Mouse (Mus musculus) intestine, postnatal 0 days (tissue): ENCODE data around the gene F830045P16Rik. TPM values are rescaled to one million over a fixed set of nuclear protein-coding genes. Genes with fewer than 3 reads are reported as not detected.
A peak's percentile ranks its signal among the peaks of the same experiment; 100 is the strongest.

Source experiments
- ATAC-seq: fragments of 200-750 bp; cut with Nextera tagmentation; 2 replicates; pipeline ENCODE4 v1.8.0; 2017; ENCODE audit warnings: mild to moderate bottlenecking, moderate TSS enrichment, moderate library complexity
- H3K27ac ChIP-seq: fragments of 300-500 bp; sonication (generic); 2 replicates; pipeline ENCODE4 v1.5.1; 2014; ENCODE audit warnings: mild to moderate bottlenecking, low read depth, low read length, moderate library complexity
- H3K27me3 ChIP-seq: fragments of 300-500 bp; sonication (generic); replicated peaks from 2 replicates; pipeline ENCODE4 v1.6.1; 2014; ENCODE audit warnings: low read length, mixed read lengths; ENCODE audit not compliant: control insufficient read depth, insufficient read depth
- H3K36me3 ChIP-seq: fragments of 300-500 bp; sonication (generic); 2 replicates; pipeline ENCODE4 v1.6.1; 2014; ENCODE audit warnings: mild to moderate bottlenecking, moderate library complexity; ENCODE audit not compliant: control insufficient read depth, insufficient read depth
- H3K4me1 ChIP-seq: fragments of 300-500 bp; sonication (generic); replicated peaks from 2 replicates; pipeline ENCODE4 v1.6.1; 2014; ENCODE audit warnings: antibody characterized with exemption, low read length, mixed read lengths; ENCODE audit not compliant: control insufficient read depth, insufficient read depth
- H3K4me2 ChIP-seq: fragments of 300-500 bp; sonication (generic); replicated peaks from 2 replicates; pipeline ENCODE4 v1.6.1; 2014; ENCODE audit warnings: low read depth, mild to moderate bottlenecking, moderate library complexity
- H3K4me3 ChIP-seq: fragments of 300-500 bp; sonication (generic); 2 replicates; pipeline ENCODE4 v1.5.1; 2014; ENCODE audit warnings: low read depth, low read length
- H3K9ac ChIP-seq: fragments of 300-500 bp; sonication (generic); 2 replicates; pipeline ENCODE4 v1.6.1; 2014; ENCODE audit warnings: mild to moderate bottlenecking, low read depth, low read length
- H3K9me3 ChIP-seq: fragments of 300-500 bp; sonication (generic); 2 replicates; pipeline ENCODE4 v1.6.1; 2016; ENCODE audit warnings: mixed run types; ENCODE audit not compliant: control insufficient read depth
- CTCF ChIP-seq: sonication (generic); IDR thresholded peaks from 2 replicates; pipeline ENCODE4 v1.5.1; 2016; ENCODE audit warnings: low read depth, mild to moderate bottlenecking, control low read depth, antibody characterized with exemption, moderate library complexity
- WGBS: fragments of 180-500 bp; shearing (Covaris S2); extraction: QIAGEN DNeasy Blood & Tissue Kit; methylation state at CpG from one replicate; pipeline ENCODE4 v1.1.7; 2014; 5-methylcytosine and 5-hydroxymethylcytosine counted together
- polyA plus RNA-seq: library from polyadenylated mRNA; unstranded; fragments of >200 nt; fragmentation: Nextera tagmentation; extraction: Ambion mirVana; gene quantifications from 2 replicates; pipeline ENCODE4 v1.2.1, GENCODE M21; 2015

F830045P16Rik gene
- polyA plus RNA-seq, 1 experiment from 2014 or later = not detected

- Histone ChIP-seq H3K4me1 (no peaks in the 10 kb centered on the region), H3K9ac (no peak overlapping the region), H3K4me3 (no peak overlapping the region), H3K27ac (no peak overlapping the region), H3K9me3 (no peaks in the 10 kb centered on the region), H3K27me3 (no peaks in the 10 kb centered on the region; the same call in 1 of the 2 replicates), H3K4me2 (no peak overlapping the region), H3K36me3 (no peaks in the 10 kb centered on the region)
- whole genome bisulfite sequencing = 84% methylated on average over 3 of the region's 3 CpGs
- no peak for TF ChIP-seq CTCF
- no peak for ATAC-seq
Measured at GRCm38 (mm10) chr2:129419361-129419880, 117.0 kb downstream of the F830045P16Rik start.

DNA sequence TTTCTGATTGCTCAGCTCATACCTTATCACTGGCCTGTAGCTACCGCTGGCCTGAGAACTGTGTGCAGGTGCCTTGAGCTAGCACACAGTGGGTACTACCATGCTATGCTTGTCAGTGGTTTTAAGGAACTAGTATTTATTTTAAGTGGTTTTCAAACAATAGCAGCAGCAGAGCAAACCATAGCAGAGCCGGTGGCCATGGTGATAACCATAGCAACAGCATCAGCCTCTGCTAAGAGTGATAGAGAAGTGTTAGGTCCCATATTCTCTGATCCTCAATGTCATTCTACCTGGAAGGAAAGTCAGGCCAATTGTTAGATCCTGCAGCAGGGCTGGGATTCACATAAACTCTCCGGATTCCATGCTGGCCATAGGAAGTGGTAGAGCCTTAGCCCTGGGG, 121.8 kb downstream of the F830045P16Rik start:
- Histone ChIP-seq H3K4me1 (no peaks in the 10 kb centered on the region), H3K9me3 (no peaks in the 10 kb centered on the region), H3K27ac (no peak overlapping the region), H3K36me3 (no peaks in the 10 kb centered on the region), H3K9ac (no peak overlapping the region), H3K4me3 (no peak overlapping the region), H3K4me2 (no peak overlapping the region), H3K27me3 (no peaks in the 10 kb centered on the region; the same call in 1 of the 2 replicates)
- WGBS = 72% methylated on average over 3 of the region's 3 CpGs
- ATAC-seq = no peak
- no peak for TF ChIP-seq CTCF

DNA sequence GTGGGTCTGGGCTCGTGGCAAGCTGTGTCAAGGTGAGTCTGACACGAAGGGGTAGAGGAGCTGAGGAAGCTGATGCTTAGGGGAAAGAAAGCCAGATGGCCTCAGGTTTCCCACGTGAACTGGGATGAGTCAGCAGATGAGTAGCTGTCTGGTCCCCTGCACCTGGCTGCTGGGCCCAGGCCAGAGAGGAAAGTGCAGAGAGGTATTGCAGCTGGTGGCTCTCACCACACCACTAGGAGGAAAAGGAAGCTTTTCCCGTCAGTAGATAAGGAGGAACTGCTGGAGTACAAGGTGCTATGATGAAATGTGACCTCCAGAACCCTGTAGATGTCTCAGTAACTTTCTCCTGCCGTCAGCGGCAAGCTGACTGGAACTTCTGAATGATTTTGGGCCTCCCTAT, 122.9 kb downstream of the F830045P16Rik start:
- H3K9ac ChIP-seq = no peak overlapping the region
- no peaks in the 10 kb centered on the region; the same call in 1 of the 2 replicates for H3K27me3 ChIP-seq
- peak; percentile 32; the same call in 1 of the 2 replicates for TF ChIP-seq CTCF
- 36% methylated on average over 6 of the region's 6 CpGs for WGBS
- no peak overlapping the region for H3K27ac ChIP-seq
- no peak overlapping the region for H3K4me3 ChIP-seq
- H3K9me3 ChIP-seq = no peaks in the 10 kb centered on the region
- no peaks in the 10 kb centered on the region for H3K36me3 ChIP-seq
- H3K4me1 ChIP-seq = no peaks in the 10 kb centered on the region
- ATAC-seq = peak; percentile 59
- H3K4me2 ChIP-seq = no peak overlapping the region

DNA sequence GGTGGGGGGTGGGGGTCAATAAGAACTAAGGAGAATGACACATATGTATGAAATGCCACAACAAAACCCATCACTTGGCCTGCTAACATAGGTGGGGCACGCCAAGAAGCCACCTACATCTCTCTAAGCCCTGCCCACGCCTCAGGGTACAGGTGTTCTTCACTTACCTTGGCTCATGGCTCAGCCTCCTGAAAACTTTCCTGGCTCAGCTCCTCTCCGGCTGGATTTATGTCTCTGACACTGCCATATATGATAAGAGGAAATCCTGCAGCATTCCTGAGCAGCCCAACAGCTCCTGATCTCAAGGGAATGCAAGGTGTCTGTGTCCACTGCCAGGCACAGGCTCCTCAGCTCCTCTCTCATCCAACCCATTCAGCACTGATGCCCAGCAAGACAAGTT, 124.8 kb downstream of the F830045P16Rik start:
- Histone ChIP-seq H3K4me3 (no peak overlapping the region), H3K4me2 (no peak overlapping the region), H3K36me3 (no peaks in the 10 kb centered on the region), H3K27ac (no peak overlapping the region), H3K9me3 (no peaks in the 10 kb centered on the region), H3K27me3 (no peaks in the 10 kb centered on the region; the same call in 1 of the 2 replicates), H3K4me1 (no peaks in the 10 kb centered on the region), H3K9ac (no peak overlapping the region)
- 64% methylated on average over 3 of the region's 3 CpGs for WGBS
- no peak for ATAC-seq
- TF ChIP-seq CTCF = no peak

DNA sequence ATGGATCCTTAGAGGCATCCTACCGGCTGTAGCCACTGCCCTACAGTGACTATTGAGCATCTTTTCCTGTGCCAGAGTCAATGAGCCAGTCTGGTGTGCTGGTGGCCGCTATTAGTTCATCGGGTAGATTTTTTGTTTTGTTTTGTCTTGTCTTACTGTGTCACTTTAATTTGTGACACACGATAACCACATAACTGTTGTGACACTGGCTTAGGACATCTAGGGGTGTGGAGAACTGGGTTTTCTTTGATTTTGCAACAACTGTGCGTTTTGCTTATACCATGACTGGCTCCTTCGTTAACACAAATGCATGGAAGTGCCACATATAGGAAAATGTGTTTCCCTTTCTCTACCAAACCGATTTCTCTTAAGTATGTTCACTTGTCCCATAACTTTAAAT, 126.1 kb downstream of the F830045P16Rik start:
- Histone ChIP-seq H3K9me3 (no peaks in the 10 kb centered on the region), H3K4me3 (no peak overlapping the region), H3K36me3 (no peaks in the 10 kb centered on the region), H3K27ac (no peak overlapping the region), H3K9ac (no peak overlapping the region), H3K4me1 (no peaks in the 10 kb centered on the region), H3K27me3 (no peaks in the 10 kb centered on the region; the same call in 1 of the 2 replicates), H3K4me2 (no peak overlapping the region)
- no peak for TF ChIP-seq CTCF
- 91% methylated on average over 7 of the region's 7 CpGs for WGBS
- no peak for ATAC-seq

DNA sequence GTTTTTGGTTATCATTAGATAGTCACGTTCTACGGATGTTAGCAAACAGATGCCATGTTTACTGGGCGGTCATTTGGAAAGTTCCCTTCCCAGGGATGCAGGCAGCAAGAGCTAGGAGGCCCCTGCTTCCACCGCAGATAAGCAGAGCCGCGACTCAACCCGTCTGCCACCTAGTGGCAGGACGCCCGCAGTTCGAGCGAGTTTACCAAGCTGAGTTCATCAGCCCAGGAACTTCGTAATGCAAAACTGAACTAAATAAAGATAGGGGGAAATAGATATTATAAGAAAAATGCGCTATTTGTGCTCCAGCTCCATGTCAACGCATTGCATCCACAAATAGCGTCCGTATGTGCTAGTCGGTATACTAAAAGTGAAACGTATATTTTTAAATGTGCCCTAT, 127.9 kb downstream of the F830045P16Rik start:
- H3K4me3 ChIP-seq = no peak overlapping the region
- H3K36me3 ChIP-seq = no peaks in the 10 kb centered on the region
- H3K27me3 ChIP-seq = no peaks in the 10 kb centered on the region
- TF ChIP-seq CTCF = peak; percentile 87
- no peaks in the 10 kb centered on the region for H3K9me3 ChIP-seq
- no peak overlapping the region for H3K4me2 ChIP-seq
- no peak overlapping the region for H3K27ac ChIP-seq
- no peaks in the 10 kb centered on the region for H3K4me1 ChIP-seq
- WGBS = 13% methylated on average over 18 of the region's 18 CpGs
- no peak overlapping the region for H3K9ac ChIP-seq
- ATAC-seq = no peak

Other genes starting within 250 kb of the F830045P16Rik start
- 9.2 and 11.0 TPM in 2 replicates for gene Ckap2l, start 239.4 kb downstream of the F830045P16Rik start, polyA plus RNA-seq
- 10.2 and 18.4 TPM in 2 replicates for gene Il1a, start 226.6 kb downstream of the F830045P16Rik start, polyA plus RNA-seq
- 0.33 and 0.35 TPM in 2 replicates for gene Il1b, start 165.5 kb downstream of the F830045P16Rik start, polyA plus RNA-seq
- gene Sirpa, start 56.2 kb upstream of the F830045P16Rik start, polyA plus RNA-seq = 9.5 and 9.7 TPM in 2 replicates
- 1.2 and 1.5 TPM in 2 replicates for gene Pdyn, start 163.2 kb upstream of the F830045P16Rik start, polyA plus RNA-seq